Mouse (Mus musculus) liver, postnatal 0 days (tissue): ENCODE data around the gene Prrx2. TPM values are rescaled to one million over a fixed set of nuclear protein-coding genes. Genes with fewer than 3 reads are reported as not detected.
A peak's percentile ranks its signal among the peaks of the same experiment; 100 is the strongest.

Experiments
- ATAC-seq: fragments of 200-750 bp; cut with Nextera tagmentation; 2 replicates; pipeline ENCODE4 v1.8.0; 2017; ENCODE audit warnings: mild to moderate bottlenecking, moderate library complexity
- DNase-seq: peaks from one replicate; pipeline ENCODE4 v3.0.0-alpha.2; 2016
- H3K27ac ChIP-seq: fragments of 300-500 bp; sonication (generic); 2 replicates; pipeline ENCODE4 v1.5.1; 2014; ENCODE audit warnings: antibody characterized with exemption, moderate library complexity, mild to moderate bottlenecking, low read depth
- H3K27me3 ChIP-seq: fragments of 300-500 bp; sonication (generic); 2 replicates; pipeline ENCODE4 v1.6.1; 2014; ENCODE audit warnings: low read length, control low read depth, mixed read lengths; ENCODE audit not compliant: insufficient read depth
- H3K36me3 ChIP-seq: fragments of 300-500 bp; sonication (generic); replicated peaks from 2 replicates; pipeline ENCODE4 v1.6.1; 2014; ENCODE audit warnings: mild to moderate bottlenecking, control low read depth, low read length, moderate library complexity, mixed read lengths; ENCODE audit not compliant: insufficient read depth
- H3K4me1 ChIP-seq: fragments of 300-500 bp; sonication (generic); 2 replicates; pipeline ENCODE4 v1.6.1; 2014; ENCODE audit warnings: antibody characterized with exemption, mild to moderate bottlenecking, control low read depth; ENCODE audit not compliant: insufficient read depth
- H3K4me2 ChIP-seq: fragments of 300-500 bp; sonication (generic); 2 replicates; pipeline ENCODE4 v1.6.1; 2014; ENCODE audit warnings: low read depth, mild to moderate bottlenecking, low read length, moderate library complexity, mixed read lengths
- H3K4me3 ChIP-seq: fragments of 300-500 bp; sonication (generic); 2 replicates; pipeline ENCODE4 v1.5.1; 2014; ENCODE audit warnings: low read depth, low read length
- H3K9ac ChIP-seq: fragments of 300-500 bp; sonication (generic); replicated peaks from 2 replicates; pipeline ENCODE4 v1.6.1; 2014; ENCODE audit warnings: mild to moderate bottlenecking, moderate library complexity
- H3K9me3 ChIP-seq: fragments of 300-500 bp; sonication (generic); 2 replicates; pipeline ENCODE4 v1.6.1; 2016; ENCODE audit warnings: mild to moderate bottlenecking, control low read depth, low read length, mixed read lengths
- CTCF ChIP-seq: sonication (generic); IDR thresholded peaks from 2 replicates; pipeline ENCODE4 v1.5.1; 2016; ENCODE audit warnings: antibody characterized with exemption, low read depth
- EP300 ChIP-seq: IDR thresholded peaks from 2 replicates; pipeline ENCODE4 v1.6.1; 2016; ENCODE audit warnings: antibody characterized with exemption, low read depth, mild to moderate bottlenecking
- WGBS: fragments of 180-500 bp; shearing (Covaris S2); extraction: QIAGEN DNeasy Blood & Tissue Kit; methylation state at CpG from one replicate; pipeline ENCODE4 v1.1.7; 2014; ENCODE audit not compliant: insufficient replicate concordance; 5-methylcytosine and 5-hydroxymethylcytosine counted together
- polyA plus RNA-seq: library from polyadenylated mRNA; unstranded; fragments of >200 nt; fragmentation: Nextera tagmentation; extraction: Ambion mirVana; gene quantifications from 2 replicates; pipeline ENCODE4 v1.2.1, GENCODE M21; 2015

Gene Prrx2
- polyA plus RNA-seq, 1 experiment from 2014 or later = 0.07 TPM

GRCm38 (mm10) chr2:30899397-30900069 is 64.8 kb downstream of the Prrx2 start:
- no peak for DNase-seq
- TF ChIP-seq EP300 (no peak), CTCF (no peak)
- no peak for ATAC-seq
- H3K4me2 ChIP-seq = no peak overlapping the region
- peaks cover 17% of the 10 kb centered on the region; the same call in 1 of the 2 replicates for H3K27me3 ChIP-seq
- no peaks in the 10 kb centered on the region for H3K36me3 ChIP-seq
- no peaks in the 10 kb centered on the region for H3K9me3 ChIP-seq
- H3K4me1 ChIP-seq = peaks cover 5% of the 10 kb centered on the region; the same call in 1 of the 2 replicates
- H3K9ac ChIP-seq = no peak overlapping the region
- no peak overlapping the region for H3K27ac ChIP-seq
- WGBS = 80% methylated on average over 14 of the region's 14 CpGs
- no peak overlapping the region for H3K4me3 ChIP-seq

GRCm38 (mm10) chr2:30901646-30902160 is 66.9 kb downstream of the Prrx2 start:
- H3K36me3 ChIP-seq = no peaks in the 10 kb centered on the region
- H3K4me3 ChIP-seq = no peak overlapping the region
- WGBS = 61% methylated on average over 6 of the region's 6 CpGs
- TF ChIP-seq EP300 = no peak
- TF ChIP-seq CTCF = no peak
- H3K9ac ChIP-seq = no peak overlapping the region
- H3K9me3 ChIP-seq = no peaks in the 10 kb centered on the region
- peaks cover 17% of the 10 kb centered on the region; the same call in 1 of the 2 replicates for H3K27me3 ChIP-seq
- peaks cover 5% of the 10 kb centered on the region; the same call in 1 of the 2 replicates for H3K4me1 ChIP-seq
- H3K27ac ChIP-seq = no peak overlapping the region
- ATAC-seq (no peak), DNase-seq (no peak)
- H3K4me2 ChIP-seq = no peak overlapping the region

GRCm38 (mm10) chr2:30902256-30902655 is 67.5 kb downstream of the Prrx2 start:
- Histone ChIP-seq H3K9me3 (no peaks in the 10 kb centered on the region), H3K27me3 (peaks cover 17% of the 10 kb centered on the region; the same call in 1 of the 2 replicates), H3K4me3 (no peak overlapping the region), H3K4me1 (peaks cover 3% of the 10 kb centered on the region; the same call in 1 of the 2 replicates), H3K36me3 (no peaks in the 10 kb centered on the region), H3K4me2 (no peak overlapping the region), H3K9ac (no peak overlapping the region), H3K27ac (no peak overlapping the region)
- ATAC-seq (no peak), DNase-seq (no peak)
- TF ChIP-seq EP300 (no peak), CTCF (no peak)
- 46% methylated on average over 8 of the region's 8 CpGs for WGBS

- ATAC-seq (no peak), DNase-seq (no peak)
- H3K4me2 ChIP-seq = peak overlapping the region; percentile 40; the same call in 1 of the 2 replicates
- no peaks in the 10 kb centered on the region for H3K36me3 ChIP-seq
- 21% methylated on average over 36 of the region's 37 CpGs for WGBS
- H3K9me3 ChIP-seq = no peaks in the 10 kb centered on the region
- H3K4me1 ChIP-seq = no peaks in the 10 kb centered on the region
- H3K27me3 ChIP-seq = peaks cover 17% of the 10 kb centered on the region; the same call in 1 of the 2 replicates
- no peak for TF ChIP-seq CTCF
- H3K4me3 ChIP-seq = no peak overlapping the region
- no peak overlapping the region for H3K9ac ChIP-seq
- no peak overlapping the region for H3K27ac ChIP-seq
Measured at GRCm38 (mm10) chr2:30902726-30903722, 68.3 kb downstream of the Prrx2 start.

GRCm38 (mm10) chr2:30904231-30904630 is 69.5 kb downstream of the Prrx2 start:
- Histone ChIP-seq H3K27ac (no peak overlapping the region), H3K9me3 (no peaks in the 10 kb centered on the region), H3K9ac (no peak overlapping the region), H3K4me1 (no peaks in the 10 kb centered on the region), H3K27me3 (peaks cover 17% of the 10 kb centered on the region; the same call in 1 of the 2 replicates), H3K36me3 (no peaks in the 10 kb centered on the region), H3K4me3 (no peak overlapping the region), H3K4me2 (no peak overlapping the region)
- no peak for TF ChIP-seq EP300
- TF ChIP-seq CTCF = no peak
- WGBS = 78% methylated on average over 6 of the region's 6 CpGs
- ATAC-seq = no peak
- no peak for DNase-seq

GRCm38 (mm10) chr2:30904991-30905390 is 70.2 kb downstream of the Prrx2 start:
- no peaks in the 10 kb centered on the region for H3K4me1 ChIP-seq
- no peak for TF ChIP-seq CTCF
- TF ChIP-seq EP300 = no peak
- no peak overlapping the region for H3K4me3 ChIP-seq
- H3K27ac ChIP-seq = no peak overlapping the region
- DNase-seq (no peak), ATAC-seq (no peak)
- no peak overlapping the region for H3K9ac ChIP-seq
- H3K27me3 ChIP-seq = peaks cover 17% of the 10 kb centered on the region; the same call in 1 of the 2 replicates
- H3K36me3 ChIP-seq = no peaks in the 10 kb centered on the region
- WGBS = 72% methylated on average over 7 of the region's 7 CpGs
- no peak overlapping the region for H3K4me2 ChIP-seq
- no peaks in the 10 kb centered on the region for H3K9me3 ChIP-seq
